Mouse (Mus musculus) myocyte (in vitro differentiated cells): ENCODE measurements around the gene Gm5141.
"Not testable (repeated sequence)": the region's sequence is repeated elsewhere in the genome, so short reads cannot be mapped to it uniquely, and the experiment has no call there.

ENCODE experiments used
- MAX ChIP-seq: IDR thresholded peaks from one replicate; pipeline ENCODE4 v1.6.1; 2011; ENCODE audit warnings: low read depth, mild to moderate bottlenecking, control low read depth
- MYOD1 ChIP-seq, 3 experiments: IDR thresholded peaks; one replicate each; pipeline ENCODE4 v1.6.1; 2011; ENCODE audit warnings: control low read depth in 2 of 3, low read depth in 2 of 3, mild to moderate bottlenecking in 2 of 3, moderate library complexity in 1 of 3; ENCODE audit not compliant: insufficient read length in 2 of 3, control insufficient read depth in 1 of 3
- POLR2A ChIP-seq: IDR thresholded peaks from one replicate; pipeline ENCODE4 v1.6.1; 2011; ENCODE audit warnings: low read depth, mild to moderate bottlenecking, control low read depth, moderate library complexity; ENCODE audit not compliant: insufficient read length
- SRF ChIP-seq: IDR thresholded peaks from one replicate; pipeline ENCODE4 v1.6.1; 2011; ENCODE audit warnings: low read depth; ENCODE audit not compliant: control insufficient read depth, insufficient read length
- TCF12 ChIP-seq: IDR thresholded peaks from one replicate; pipeline ENCODE4 v1.6.1; 2011; ENCODE audit warnings: mild to moderate bottlenecking, control low read depth; ENCODE audit not compliant: poor library complexity, insufficient read depth, severe bottlenecking
- TCF3 ChIP-seq: IDR thresholded peaks from one replicate; pipeline ENCODE4 v1.6.1; 2011; ENCODE audit warnings: low read depth, control low read depth; ENCODE audit not compliant: insufficient read length
- USF1 ChIP-seq: IDR thresholded peaks from one replicate; pipeline ENCODE4 v1.6.1; 2011; ENCODE audit warnings: low read depth, mild to moderate bottlenecking, control low read depth, moderate library complexity

DNA sequence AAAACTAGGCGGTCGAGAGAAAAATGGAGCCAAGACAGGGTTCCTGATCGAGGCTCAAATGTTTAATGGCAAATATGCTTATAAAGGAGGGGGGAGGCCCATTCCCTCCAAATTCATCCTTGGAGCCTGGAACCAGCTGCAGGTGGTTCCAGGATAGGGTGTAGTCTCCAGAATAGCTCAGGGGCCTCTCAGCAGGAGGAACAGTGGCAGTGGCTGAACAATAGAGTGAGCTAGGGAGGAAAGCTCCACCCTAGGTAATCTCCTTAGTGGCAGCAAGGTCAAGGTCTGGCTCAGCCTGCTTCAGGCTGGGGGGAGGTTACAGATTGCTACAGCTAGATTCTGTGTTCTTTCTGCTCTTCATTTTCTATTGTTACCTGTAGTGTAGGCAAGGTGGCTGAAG lies 30.1 kb upstream of the Gm5141 start:
- not testable (repeated sequence) for TF ChIP-seq MYOD1 (IDR thresholded peaks at IDR 0.05; ENCODE audit: control insufficient read depth in 1 of 3, insufficient read length in 2 of 3, low read depth in 2 of 3); TCF12; TCF3; POLR2A; USF1; MAX; SRF
